Comparison of ENCODE assay signal across 25 mouse cellular contexts in genomic region chr17:12495558-12495957, GRCm38 (mm10). TPM values are rescaled to one million over a fixed set of nuclear protein-coding genes. Genes with fewer than 3 reads are reported as not detected.
DNase-seq lines count a peak whose midpoint lies in the region; ATAC-seq and TF ChIP-seq lines count a peak whose summit lies in the region.
"Had no signal": no experiment of that assay in that cellular context is flagged by ENCODE, and none has a peak within 500 bp of the region (broad histone marks: within the 10 kb centered on the region; RNA-seq: fewer than 3 reads in every experiment).

No protein-coding gene starts in this region.

- H3K4me2 ChIP-seq in intestine, embryonic 16.5 days (ENCODE audit: low read depth, low read length): no peak overlapping the region
- H3K4me2 ChIP-seq: embryonic facial prominence, embryonic 13.5 days; embryonic facial prominence, embryonic 15.5 days; forebrain, embryonic 12.5 days had no signal

- no peaks in the 10 kb centered on the region for H3K36me3 ChIP-seq in thymus, adult 2 months (ENCODE audit: control insufficient read depth, insufficient read depth, low read length)
- H3K36me3 ChIP-seq in intestine, embryonic 16.5 days (ENCODE audit: control insufficient read depth, insufficient read depth, low read length): no peaks in the 10 kb centered on the region
- H3K36me3 ChIP-seq: embryonic facial prominence, embryonic 13.5 days; embryonic facial prominence, embryonic 15.5 days; forebrain, embryonic 10.5 days; forebrain, embryonic 12.5 days had no signal

- H3K9ac ChIP-seq in intestine, embryonic 16.5 days (ENCODE audit: low read depth, low read length): no peak overlapping the region
- H3K9ac ChIP-seq: embryonic facial prominence, embryonic 13.5 days; embryonic facial prominence, embryonic 15.5 days; forebrain, embryonic 12.5 days had no signal

- TF ChIP-seq POLR2A in thymus, adult 2 months (IDR thresholded peaks at IDR 0.05; ENCODE audit: control insufficient read depth, extremely low read depth, insufficient read depth, low read length, poor library complexity): no peak

- H3K27ac ChIP-seq in thymus, adult 2 months (ENCODE audit: control insufficient read depth, insufficient read depth, low read length): no peak overlapping the region
- no peak overlapping the region for H3K27ac ChIP-seq in intestine, embryonic 16.5 days (ENCODE audit: low read length)
- H3K27ac ChIP-seq: embryonic facial prominence, embryonic 13.5 days; embryonic facial prominence, embryonic 15.5 days; forebrain, embryonic 10.5 days; forebrain, embryonic 12.5 days had no signal

- WGBS in thymus, adult 2 months: 45% methylated on average over 3 of the region's 3 CpGs
- WGBS in intestine, embryonic 16.5 days: 36% methylated on average over 3 of the region's 3 CpGs

- ATAC-seq in intestine, embryonic 16.5 days: peak; percentile 60; the same call in 1 of the 2 replicates
- ATAC-seq: activated CD4-positive, CD25-positive, alpha-beta regulatory T cell, adult 4 months; forebrain, embryonic 14.5 days; forebrain, embryonic 16.5 days had no signal

- peak; percentile 18 for DNase-seq in thymus, postnatal 0 days (ENCODE audit: low spot score)
- no peak for DNase-seq in thymus, adult 2 months
- DNase-seq in thymus, postnatal 25 days: peak; percentile 9
- DNase-seq in thymus, adult 18-20 months: no peak
- DNase-seq in thymus, postnatal 4 days: peak; percentile 49
- no peak for DNase-seq in kidney, postnatal 14 days
- DNase-seq in embryo, embryonic 11 days: no peak
- DNase-seq: adrenal gland, adult 8-10 months; adrenal gland, postnatal 14 days; adrenal gland, postnatal 36 days; cerebellum, adult 11-12 months; cerebellum, adult 2 months; cerebellum, adult 9-10 months; cerebellum, postnatal 10 days; cerebellum, postnatal 25 days had no signal

- H3K4me3 ChIP-seq in thymus, adult 2 months (ENCODE audit: control insufficient read depth, insufficient read depth, low read length): no peak overlapping the region
- H3K4me3 ChIP-seq in intestine, embryonic 16.5 days (ENCODE audit: low read length): no peak overlapping the region
- H3K4me3 ChIP-seq: embryonic facial prominence, embryonic 13.5 days; embryonic facial prominence, embryonic 15.5 days; erythroblast, embryonic 14.5 days; forebrain, embryonic 10.5 days; forebrain, embryonic 12.5 days had no signal

- no peaks in the 10 kb centered on the region for H3K27me3 ChIP-seq in thymus, adult 2 months (ENCODE audit: control insufficient read depth, insufficient read depth, low read length)
- H3K27me3 ChIP-seq in intestine, embryonic 16.5 days (replicated peaks; ENCODE audit: control insufficient read depth, insufficient read depth, low read length): no peaks in the 10 kb centered on the region
- H3K27me3 ChIP-seq: embryonic facial prominence, embryonic 15.5 days; forebrain, embryonic 12.5 days had no signal

- no peaks in the 10 kb centered on the region for H3K9me3 ChIP-seq in intestine, embryonic 16.5 days (ENCODE audit: control insufficient read depth, low read length)
- H3K9me3 ChIP-seq: embryonic facial prominence, embryonic 13.5 days; embryonic facial prominence, embryonic 15.5 days; forebrain, embryonic 10.5 days; forebrain, embryonic 12.5 days had no signal

- TF ChIP-seq CTCF in thymus, adult 2 months (IDR thresholded peaks at IDR 0.05; ENCODE audit: borderline replicate concordance, control insufficient read depth, extremely low read depth, insufficient read depth, low read length, poor library complexity): no peak

- peaks cover 26% of the 10 kb centered on the region for H3K4me1 ChIP-seq in thymus, adult 2 months (replicated peaks; ENCODE audit: control insufficient read depth, insufficient read depth, low read length)
- no peaks in the 10 kb centered on the region for H3K4me1 ChIP-seq in intestine, embryonic 16.5 days (ENCODE audit: control insufficient read depth, insufficient read depth, low read length)
- H3K4me1 ChIP-seq: embryonic facial prominence, embryonic 13.5 days; embryonic facial prominence, embryonic 15.5 days; forebrain, embryonic 10.5 days; forebrain, embryonic 12.5 days had no signal

RNA-seq across cellular contexts. Expression of gene Slc22a3, which starts 11.9 kb away (rescaled TPM):
- 2.9 and 3.1 TPM in 2 replicates for polyA plus RNA-seq in thymus, postnatal 0 days (2015; fragmentation: Nextera tagmentation; extraction: Ambion mirVana)
- polyA plus RNA-seq in thymus, adult 2 months (2012; rRNA removed): 3.3 and 4.5 TPM in 2 replicates
- 0.27 and 0.34 TPM in 2 replicates for polyA plus RNA-seq in intestine, embryonic 16.5 days (2015; fragmentation: Nextera tagmentation; extraction: Ambion mirVana)
- polyA plus RNA-seq: activated CD4-positive, CD25-positive, alpha-beta regulatory T cell, adult 4 months; C2C12; erythroblast, embryonic 14.5 days; forebrain, embryonic 12.5 days had no signal

Comparison
In these comparisons a context has a peak if more than half of its experiments do, and no peak if none do; other contexts are left out.
1. DNase-seq: peak in thymus, postnatal 0 days (single experiment), thymus, postnatal 25 days (single experiment) and thymus, postnatal 4 days (single experiment); none in thymus, adult 2 months (single experiment), thymus, adult 18-20 months (0 of 2), kidney, postnatal 14 days (single experiment) and embryo, embryonic 11 days (single experiment).